Mouse (Mus musculus): ENCODE results near the gene Trex1. TPM values are rescaled to one million over a fixed set of nuclear protein-coding genes. Genes with fewer than 3 reads are reported as not detected.

Trex1 gene
- polyA plus RNA-seq, 1 experiment from 2014 or later = 12.5 TPM

DNA sequence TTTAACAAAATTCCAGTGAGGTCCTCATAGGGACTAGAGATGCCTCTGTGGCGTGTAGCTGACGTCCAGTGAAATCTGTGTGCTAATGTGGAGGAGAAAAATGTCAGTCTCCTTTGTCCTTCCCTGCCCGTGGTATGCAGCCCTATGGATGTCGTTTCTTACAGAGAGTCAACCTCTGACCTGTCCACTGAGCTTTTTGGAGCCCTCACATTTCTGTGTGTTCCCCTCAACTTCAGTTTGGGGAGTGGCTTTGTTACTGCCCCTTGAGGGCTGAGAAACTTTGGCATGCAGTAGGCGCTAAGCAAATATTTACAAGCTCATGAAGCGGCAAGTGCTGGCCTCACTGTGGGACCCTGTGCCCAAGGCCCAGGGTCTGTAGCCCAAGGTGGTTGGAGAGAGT lies 37.8 kb upstream of the Trex1 start:
- no peak for ATAC-seq
- 20% methylated on average over 6 of the region's 6 CpGs for WGBS
- Histone ChIP-seq H3K36me3 (no peaks in the 10 kb centered on the region), H3K4me3 (replicated peaks) (peak overlapping the region; percentile 72), H3K27me3 (replicated peaks) (no peaks in the 10 kb centered on the region), H3K9me3 (no peaks in the 10 kb centered on the region), H3K9ac (peak overlapping the region; percentile 84; the same call in 1 of the 2 replicates), H3K4me1 (replicated peaks) (peaks cover 56% of the 10 kb centered on the region), H3K4me2 (replicated peaks) (peak overlapping the region; percentile 85), H3K27ac (peak overlapping the region; percentile 98)

DNA sequence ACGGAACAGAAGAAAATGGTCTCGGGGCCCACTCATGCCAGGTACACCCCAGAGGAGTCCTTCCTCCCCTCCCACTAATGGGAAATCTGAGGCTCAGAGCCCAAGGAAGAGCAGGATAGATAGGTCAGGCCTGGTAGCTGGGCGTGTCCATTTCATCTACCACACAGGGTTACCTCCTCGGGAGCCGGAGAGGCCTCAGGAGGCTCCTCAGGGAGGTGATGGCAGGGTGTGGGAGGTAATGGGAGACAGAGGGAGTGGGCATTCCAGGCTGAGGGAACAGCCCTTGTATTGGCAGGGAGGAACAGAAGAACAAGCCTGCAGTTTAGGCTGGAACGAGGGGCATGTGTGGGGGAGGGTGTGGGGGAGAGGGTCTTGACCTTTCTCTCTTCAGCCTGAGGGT lies 37.3 kb upstream of the Trex1 start:
- Histone ChIP-seq H3K9me3 (no peaks in the 10 kb centered on the region), H3K4me3 (replicated peaks) (peak overlapping the region; percentile 72), H3K9ac (peak overlapping the region; percentile 84), H3K36me3 (peaks cover 3% of the 10 kb centered on the region; the same call in 1 of the 2 replicates), H3K4me2 (replicated peaks) (peak overlapping the region; percentile 85), H3K27ac (peak overlapping the region; percentile 98), H3K4me1 (replicated peaks) (peaks cover 56% of the 10 kb centered on the region), H3K27me3 (replicated peaks) (no peaks in the 10 kb centered on the region)
- 0 out of 2 replicates have a peak, but pooled peaks have one; percentile 5 for ATAC-seq
- 28% methylated on average over 6 of the region's 6 CpGs for WGBS

DNA sequence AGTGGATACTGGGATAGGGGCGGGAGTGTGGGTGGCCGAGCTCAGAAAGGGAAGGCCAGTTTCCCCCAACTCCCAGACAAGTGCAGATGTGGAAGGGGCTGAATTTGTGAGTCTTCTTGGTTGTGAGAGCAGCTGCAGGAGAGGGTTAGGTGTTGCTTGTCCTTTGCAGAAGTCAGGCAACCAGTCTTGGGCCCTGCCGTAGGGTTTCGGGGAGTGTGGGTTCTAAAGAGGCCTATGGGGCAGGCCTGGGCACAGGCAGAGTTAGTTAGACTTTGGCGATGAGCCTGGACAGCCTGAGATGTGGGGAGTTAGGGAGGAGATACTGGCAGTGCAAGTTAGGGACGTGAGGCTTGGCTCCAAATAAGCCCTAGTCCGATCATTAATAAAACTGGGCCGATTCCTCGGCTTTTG lies 36.7 kb upstream of the Trex1 start:
- H3K4me2 ChIP-seq (replicated peaks) = peak overlapping the region; percentile 85
- peak overlapping the region; percentile 84 for H3K9ac ChIP-seq
- peaks cover 9% of the 10 kb centered on the region; the same call in 1 of the 2 replicates for H3K36me3 ChIP-seq
- H3K4me1 ChIP-seq (replicated peaks) = peaks cover 56% of the 10 kb centered on the region
- H3K27me3 ChIP-seq (replicated peaks) = no peaks in the 10 kb centered on the region
- peak overlapping the region; percentile 72 for H3K4me3 ChIP-seq (replicated peaks)
- no peak for ATAC-seq
- no peaks in the 10 kb centered on the region for H3K9me3 ChIP-seq
- H3K27ac ChIP-seq = peak overlapping the region; percentile 98
- WGBS = 18% methylated on average over 9 of the region's 9 CpGs

DNA sequence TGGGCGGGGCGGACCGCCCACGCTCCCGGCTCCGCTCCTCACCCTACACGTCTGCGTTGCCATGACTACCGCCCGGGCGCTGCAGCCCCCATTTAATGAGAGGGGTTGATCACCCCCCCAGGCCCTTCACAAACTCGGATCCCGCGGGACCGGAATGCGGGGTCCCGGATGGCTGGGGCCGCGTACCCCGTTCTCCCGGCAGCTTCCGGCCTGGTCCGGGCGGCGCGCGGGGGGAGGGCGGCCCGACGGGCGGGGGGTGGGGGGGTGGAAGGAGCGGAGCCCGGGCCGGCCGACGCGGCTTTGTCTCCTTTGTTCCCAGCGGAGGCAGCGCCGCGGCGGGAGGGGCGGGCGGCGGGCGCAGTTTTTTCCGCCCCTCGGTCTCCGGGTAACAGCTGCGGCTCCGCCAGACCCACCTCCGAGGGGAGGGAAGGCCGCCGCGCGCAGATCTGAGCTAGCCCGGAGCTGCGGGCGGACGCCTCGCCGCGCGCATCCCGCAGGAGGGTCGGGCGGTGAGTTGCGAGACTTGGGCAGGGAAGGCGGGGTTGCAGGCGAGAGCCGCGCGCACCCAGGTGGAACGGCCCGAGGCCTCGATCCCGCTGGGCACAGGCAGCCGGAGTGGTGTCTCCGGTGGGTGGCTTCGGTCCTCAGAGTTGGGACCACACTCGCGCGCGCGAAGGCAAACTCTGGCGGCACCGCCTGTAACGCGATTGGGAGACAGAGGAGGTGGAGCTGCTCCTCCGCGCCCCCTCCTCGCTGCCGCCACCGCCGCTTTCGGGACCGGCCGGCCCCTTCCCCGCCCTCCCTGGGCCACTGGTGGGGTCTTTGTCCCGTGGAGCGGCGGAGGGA lies 35.8 kb upstream of the Trex1 start, which contains the start of gene Plxnb1:
Plxnb1 (plus strand) TSS at position 253 of the 846 bp plus-strand sequence.
- under 1% methylated on average over 79 of the region's 102 CpGs for WGBS
- peak; percentile 75 for ATAC-seq
- no peaks in the 10 kb centered on the region for H3K9me3 ChIP-seq
- H3K4me1 ChIP-seq (replicated peaks) = peaks cover 56% of the 10 kb centered on the region
- H3K4me3 ChIP-seq (replicated peaks) = peak within 1 kb of the TSS; percentile 72
- H3K9ac ChIP-seq = peak within 1 kb of the TSS; percentile 84
- H3K27me3 ChIP-seq (replicated peaks) = no peaks in the 10 kb centered on the region
- H3K36me3 ChIP-seq = peaks cover 9% of the 10 kb centered on the region; the same call in 1 of the 2 replicates
- peak within 1 kb of the TSS; percentile 98 for H3K27ac ChIP-seq
- H3K4me2 ChIP-seq (replicated peaks) = peak within 1 kb of the TSS; percentile 85

DNA sequence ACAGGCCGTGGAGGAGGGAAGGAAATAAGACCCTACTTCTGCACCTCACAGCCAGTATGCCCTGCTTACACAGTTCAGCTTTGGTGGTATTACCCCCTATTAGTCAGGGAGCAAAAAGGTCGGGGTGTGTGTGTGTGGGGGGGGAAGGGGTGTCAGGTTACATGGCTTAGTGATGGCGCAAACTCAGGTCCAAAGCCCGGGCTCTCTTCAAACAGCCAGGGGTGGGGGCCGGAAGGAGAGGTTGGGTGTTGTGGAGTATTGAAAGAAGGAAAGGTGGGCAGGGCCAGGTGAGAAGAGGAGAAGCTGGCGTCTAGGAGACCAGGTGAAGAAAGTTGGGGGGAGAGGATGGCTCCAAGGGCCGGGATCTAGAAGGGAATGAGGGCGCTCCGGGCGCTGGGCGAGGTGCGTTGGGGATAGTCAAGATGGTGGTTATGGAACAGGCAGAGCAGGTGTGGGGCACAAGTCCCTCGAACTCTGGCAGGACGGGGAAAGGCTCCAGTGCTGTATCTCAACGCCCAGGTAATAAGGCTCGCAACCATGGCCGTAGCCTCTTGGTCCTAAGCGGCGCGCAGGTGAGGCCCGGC lies 35.1 kb upstream of the Trex1 start:
- Histone ChIP-seq H3K4me3 (replicated peaks) (peak overlapping the region; percentile 72), H3K27me3 (replicated peaks) (no peaks in the 10 kb centered on the region), H3K36me3 (peaks cover 9% of the 10 kb centered on the region; the same call in 1 of the 2 replicates), H3K9ac (peak overlapping the region; percentile 84), H3K27ac (peak overlapping the region; percentile 98), H3K4me2 (replicated peaks) (peak overlapping the region; percentile 85), H3K9me3 (no peaks in the 10 kb centered on the region), H3K4me1 (replicated peaks) (peaks cover 56% of the 10 kb centered on the region)
- peak; percentile 55 for ATAC-seq
- WGBS = 3% methylated on average over 16 of the region's 21 CpGs

DNA sequence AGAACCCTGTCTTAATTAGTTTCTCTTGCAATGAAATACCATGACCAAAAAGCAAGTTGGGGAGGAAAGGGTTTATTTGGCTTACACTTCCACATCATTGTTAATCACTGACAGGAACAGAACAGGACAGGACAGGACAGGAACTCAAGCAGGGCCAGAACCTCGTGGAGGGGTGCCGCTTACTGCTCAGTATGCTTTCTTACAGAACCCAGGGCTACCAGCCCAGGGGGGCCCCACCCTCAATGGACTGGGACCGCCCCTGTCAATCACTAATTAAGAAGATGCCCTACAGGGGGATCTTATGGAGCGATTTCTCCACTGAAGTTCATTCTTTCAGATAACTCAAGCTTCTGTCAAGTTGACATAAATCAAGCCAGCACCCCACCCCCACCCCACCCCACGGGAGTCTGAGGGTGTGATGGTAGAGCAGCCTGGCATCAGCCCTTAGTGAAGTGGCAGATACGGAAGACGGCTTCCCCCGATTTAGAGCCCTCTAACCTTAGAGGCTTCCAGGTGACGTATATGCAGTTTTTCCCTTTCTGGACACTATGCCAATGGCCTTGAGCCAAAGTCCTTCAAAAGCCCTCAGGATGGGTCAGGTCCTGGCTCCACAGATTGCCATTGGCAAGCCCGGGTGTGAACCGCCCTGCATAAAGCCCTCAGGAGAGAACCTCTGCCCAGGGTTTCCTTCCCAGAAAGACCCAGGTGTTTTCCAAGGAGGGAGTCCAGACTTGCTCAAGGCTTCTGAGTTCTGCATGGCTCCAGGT lies 34.4 kb upstream of the Trex1 start:
- Histone ChIP-seq H3K27ac (peak overlapping the region; percentile 98), H3K27me3 (replicated peaks) (no peaks in the 10 kb centered on the region), H3K4me1 (replicated peaks) (peaks cover 49% of the 10 kb centered on the region), H3K4me3 (replicated peaks) (peak overlapping the region; percentile 72), H3K4me2 (replicated peaks) (peak overlapping the region; percentile 85), H3K9me3 (no peaks in the 10 kb centered on the region), H3K36me3 (peaks cover 9% of the 10 kb centered on the region; the same call in 1 of the 2 replicates), H3K9ac (peak overlapping the region; percentile 84; the same call in 1 of the 2 replicates)
- 21% methylated on average over 11 of the region's 11 CpGs for WGBS
- ATAC-seq = peak; percentile 2; the same call in 1 of the 2 replicates

DNA sequence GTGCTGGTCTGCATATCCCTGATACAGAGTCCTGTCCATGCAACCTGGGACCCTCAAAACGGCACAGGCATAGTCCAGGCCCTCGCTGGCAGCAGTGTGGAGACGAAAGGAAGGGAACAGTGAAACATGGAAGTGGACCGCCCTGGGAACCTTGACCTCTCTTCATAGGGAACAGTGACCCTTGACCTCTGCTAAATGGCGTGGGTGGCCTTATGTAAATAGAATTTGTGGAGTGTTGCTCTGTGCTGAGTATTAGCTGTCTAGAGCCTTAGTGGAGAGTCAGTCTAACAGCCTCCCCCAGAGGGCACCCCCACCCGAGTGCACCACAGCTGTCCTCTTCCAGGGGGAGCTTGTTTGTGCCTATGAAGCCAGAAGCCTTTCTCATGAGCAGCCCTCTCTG lies 33.3 kb upstream of the Trex1 start:
- Histone ChIP-seq H3K9ac (no peak overlapping the region), H3K27me3 (replicated peaks) (no peaks in the 10 kb centered on the region), H3K4me3 (replicated peaks) (no peak overlapping the region), H3K4me1 (replicated peaks) (peaks cover 38% of the 10 kb centered on the region), H3K9me3 (no peaks in the 10 kb centered on the region), H3K27ac (no peak overlapping the region), H3K4me2 (replicated peaks) (no peak overlapping the region), H3K36me3 (peaks cover 9% of the 10 kb centered on the region; the same call in 1 of the 2 replicates)
- ATAC-seq = no peak
- WGBS = 50% methylated on average over 6 of the region's 6 CpGs

DNA sequence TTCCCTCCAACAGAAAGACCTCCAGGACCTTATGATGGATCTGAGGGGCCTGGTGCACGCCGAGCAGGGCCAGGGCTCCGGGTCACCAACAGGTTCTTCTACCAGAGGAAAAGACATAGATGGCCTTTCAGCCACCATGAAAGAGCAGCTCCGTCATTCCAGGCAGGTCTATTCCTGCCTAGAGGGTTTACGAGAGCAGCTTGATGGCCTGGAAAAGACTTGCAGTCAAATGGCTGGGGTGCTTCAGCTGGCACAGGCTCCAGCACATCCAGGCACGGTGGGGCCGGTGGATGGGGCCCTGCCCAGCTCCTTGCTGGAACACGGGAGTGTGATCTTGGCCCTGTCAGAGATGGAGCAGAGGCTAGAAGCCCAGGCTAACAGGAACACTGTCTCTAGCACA lies 32.3 kb upstream of the Trex1 start:
- ATAC-seq = no peak
- H3K9me3 ChIP-seq = no peaks in the 10 kb centered on the region
- no peak overlapping the region for H3K4me3 ChIP-seq (replicated peaks)
- peaks cover 9% of the 10 kb centered on the region; the same call in 1 of the 2 replicates for H3K36me3 ChIP-seq
- no peak overlapping the region for H3K27ac ChIP-seq
- no peak overlapping the region for H3K9ac ChIP-seq
- peaks cover 28% of the 10 kb centered on the region for H3K4me1 ChIP-seq (replicated peaks)
- WGBS = 91% methylated on average over 8 of the region's 8 CpGs
- H3K4me2 ChIP-seq (replicated peaks) = no peak overlapping the region
- no peaks in the 10 kb centered on the region for H3K27me3 ChIP-seq (replicated peaks)

DNA sequence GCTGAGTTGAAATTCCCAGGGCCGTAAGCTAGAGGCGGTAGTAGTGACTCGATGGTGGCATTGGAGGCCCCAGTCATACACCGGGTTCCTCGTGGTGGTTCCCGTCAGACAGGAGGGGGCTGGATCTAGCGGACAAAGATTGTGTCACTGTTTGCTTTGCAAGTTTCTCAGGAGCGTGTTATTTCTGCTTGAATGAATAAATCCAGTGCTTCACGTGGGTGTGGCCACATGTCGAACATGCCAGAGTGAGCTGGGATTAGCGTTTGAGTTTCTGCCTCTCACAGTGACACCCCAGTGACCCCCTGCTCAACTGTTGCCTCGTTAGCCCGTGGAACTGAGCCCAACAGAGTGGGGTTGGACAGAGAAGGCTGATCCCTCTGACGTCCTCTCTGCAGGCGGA lies 30.9 kb upstream of the Trex1 start:
- peaks cover 9% of the 10 kb centered on the region; the same call in 1 of the 2 replicates for H3K36me3 ChIP-seq
- H3K9ac ChIP-seq = no peak overlapping the region
- no peaks in the 10 kb centered on the region for H3K9me3 ChIP-seq
- no peak overlapping the region for H3K4me2 ChIP-seq (replicated peaks)
- ATAC-seq = no peak
- H3K4me1 ChIP-seq (replicated peaks) = peaks cover 20% of the 10 kb centered on the region
- WGBS = 71% methylated on average over 15 of the region's 15 CpGs
- no peak overlapping the region for H3K27ac ChIP-seq
- H3K27me3 ChIP-seq (replicated peaks) = no peaks in the 10 kb centered on the region
- no peak overlapping the region for H3K4me3 ChIP-seq (replicated peaks)

DNA sequence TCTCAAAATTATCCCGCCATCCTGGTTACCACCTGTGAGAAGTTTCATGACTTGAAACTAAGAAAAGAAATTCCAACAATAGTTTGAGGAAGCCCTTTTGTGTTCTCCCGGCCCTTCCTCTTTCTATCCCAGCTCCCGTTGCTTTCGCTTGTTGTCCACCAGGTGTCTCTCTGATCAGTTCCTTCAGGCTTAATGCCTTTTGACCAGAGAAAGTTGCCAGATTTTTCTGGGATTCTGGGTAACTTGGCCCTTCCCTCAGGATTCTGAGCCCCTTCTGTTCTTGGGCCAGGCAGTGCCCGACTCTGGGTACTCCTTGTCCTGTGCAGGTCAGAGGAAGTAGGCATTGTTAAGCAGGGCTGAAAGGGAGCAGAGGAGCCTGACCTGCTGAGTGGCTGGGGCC lies 28.5 kb upstream of the Trex1 start:
- Histone ChIP-seq H3K4me3 (replicated peaks) (no peak overlapping the region), H3K27me3 (replicated peaks) (no peaks in the 10 kb centered on the region), H3K4me2 (replicated peaks) (no peak overlapping the region), H3K36me3 (peaks cover 9% of the 10 kb centered on the region; the same call in 1 of the 2 replicates), H3K9ac (no peak overlapping the region), H3K4me1 (replicated peaks) (peaks cover 6% of the 10 kb centered on the region; the same call in 1 of the 2 replicates), H3K27ac (no peak overlapping the region), H3K9me3 (no peaks in the 10 kb centered on the region)
- ATAC-seq = no peak
- WGBS = 18% methylated on average over 5 of the region's 5 CpGs

DNA sequence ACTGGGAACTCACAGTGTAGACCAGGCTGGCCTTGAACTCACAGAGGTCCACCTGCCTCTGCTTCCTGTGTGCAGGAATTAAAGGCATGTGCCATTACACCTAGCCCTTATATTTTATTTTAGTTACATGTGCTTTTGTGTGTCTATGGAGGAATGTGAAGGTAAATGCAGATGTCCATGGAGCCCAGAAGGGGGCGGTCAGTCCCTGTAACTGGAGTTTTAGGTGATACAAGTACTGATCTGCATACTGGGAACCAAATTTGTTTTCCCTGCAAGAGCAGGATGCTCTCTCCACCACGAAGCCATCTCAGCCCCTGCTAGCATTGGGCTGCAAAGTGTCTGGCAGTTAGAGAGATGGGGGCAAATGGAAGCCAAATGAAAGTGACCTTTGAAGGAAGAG lies 25.4 kb upstream of the Trex1 start:
- 31% methylated on average over 2 of the region's 2 CpGs for WGBS
- no peaks in the 10 kb centered on the region for H3K9me3 ChIP-seq
- no peak for ATAC-seq
- H3K36me3 ChIP-seq = no peaks in the 10 kb centered on the region
- H3K4me1 ChIP-seq (replicated peaks) = peaks cover 11% of the 10 kb centered on the region
- H3K4me2 ChIP-seq (replicated peaks) = no peak overlapping the region
- H3K9ac ChIP-seq = no peak overlapping the region
- no peak overlapping the region for H3K4me3 ChIP-seq (replicated peaks)
- no peaks in the 10 kb centered on the region for H3K27me3 ChIP-seq (replicated peaks)
- H3K27ac ChIP-seq = no peak overlapping the region

Measured in intestine, embryonic 15.5 days (tissue).